Mouse (Mus musculus): ENCODE data around the gene Fkbp1a.
A peak's percentile ranks its signal among the peaks of the same experiment; 100 is the strongest.

The Fkbp1a gene

DNA sequence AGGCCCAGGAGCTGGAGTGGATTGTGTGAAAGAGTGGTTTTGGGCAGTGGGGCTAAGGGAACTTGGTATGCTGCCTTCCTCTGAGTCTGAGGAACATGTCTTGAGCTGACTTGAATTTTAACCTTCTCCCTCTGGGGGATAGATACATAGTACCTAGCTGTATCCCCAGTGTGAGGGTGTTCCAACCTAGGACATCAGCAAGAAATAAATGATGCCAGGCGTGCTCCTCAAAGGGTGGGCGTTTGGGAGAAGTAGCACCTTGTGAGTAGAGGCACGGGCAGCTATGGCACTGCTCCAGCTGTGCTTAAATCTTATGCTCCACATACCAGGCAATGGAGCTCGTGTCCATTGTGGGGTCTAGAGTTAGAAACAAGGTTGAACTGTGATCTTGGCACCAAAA is 4.3 kb downstream of the Fkbp1a start:
- DNase-seq (ENCODE audit: low read depth) = no peak

DNA sequence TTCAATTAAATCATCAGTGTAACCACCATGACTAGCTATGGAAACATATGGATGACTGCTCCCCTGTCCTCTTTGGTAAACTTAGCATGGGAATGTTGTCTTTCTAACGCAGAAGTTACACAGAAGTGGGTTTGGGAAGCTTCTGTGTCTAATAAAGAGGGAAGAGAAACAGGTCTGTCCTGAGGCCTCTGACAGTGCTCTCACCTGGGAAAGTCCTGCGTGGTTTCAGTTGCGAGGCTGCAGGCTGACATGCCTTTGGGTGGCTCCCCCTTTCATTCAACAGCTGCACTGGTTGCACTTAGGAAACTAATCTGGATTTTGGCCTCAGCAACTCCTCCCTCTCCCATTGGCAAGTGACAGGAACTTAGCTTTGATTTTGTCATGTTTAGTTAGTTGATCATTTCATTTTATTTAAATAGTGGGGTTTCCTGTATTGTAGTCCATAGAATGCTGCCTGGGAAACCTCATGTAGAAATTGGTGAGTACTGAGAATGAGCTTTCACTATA is 7.4 kb downstream of the Fkbp1a start:
- DNase-seq (ENCODE audit: low read depth) = no peak

DNA sequence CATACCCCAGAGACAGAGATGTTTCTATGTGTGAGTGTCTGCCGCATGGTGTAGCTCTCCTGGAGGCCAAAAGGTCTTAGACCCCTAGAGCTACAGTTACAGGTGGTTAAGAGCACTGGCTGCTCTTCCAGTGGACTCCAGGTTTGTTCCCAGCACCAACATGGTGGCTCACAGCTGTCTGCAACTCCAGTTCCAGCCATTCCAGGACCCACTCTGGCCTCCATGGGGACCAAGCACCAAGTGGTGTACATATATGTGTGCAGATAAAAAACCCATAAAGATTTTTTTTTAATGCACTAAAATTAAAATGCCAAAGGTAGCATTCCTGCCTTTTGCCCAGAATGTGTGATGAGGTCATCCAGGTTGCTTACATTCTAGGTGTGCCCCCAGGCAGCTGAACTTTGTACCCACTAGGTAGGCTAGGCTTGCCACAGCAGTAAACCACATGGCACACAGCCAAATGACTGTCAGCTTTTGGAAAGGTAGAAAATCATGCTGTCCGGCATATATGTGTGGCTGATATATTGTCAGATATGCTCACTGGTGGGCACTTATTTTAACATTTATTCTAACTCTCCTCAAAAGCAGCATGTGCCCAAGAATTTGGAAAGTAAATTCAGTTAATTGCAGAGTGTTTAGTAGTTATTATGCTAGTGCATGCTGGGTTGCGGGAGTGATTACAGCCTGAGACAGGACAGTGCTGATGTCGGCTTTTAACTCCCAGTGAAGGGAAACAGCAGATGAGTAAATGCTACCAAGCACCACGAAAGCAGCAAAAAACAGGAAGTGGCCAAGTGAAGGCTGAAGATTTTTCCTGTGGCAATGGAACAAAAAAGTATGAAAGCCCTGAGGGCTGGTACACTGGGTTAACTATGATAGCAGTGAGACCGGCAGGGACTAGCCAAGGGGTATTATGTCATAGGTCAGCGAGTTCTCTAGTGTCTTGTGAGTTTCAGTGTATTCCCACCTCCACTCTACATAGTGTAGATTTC is 20.9 kb downstream of the Fkbp1a start:
- DNase-seq (ENCODE audit: low read depth) = no peak

DNA sequence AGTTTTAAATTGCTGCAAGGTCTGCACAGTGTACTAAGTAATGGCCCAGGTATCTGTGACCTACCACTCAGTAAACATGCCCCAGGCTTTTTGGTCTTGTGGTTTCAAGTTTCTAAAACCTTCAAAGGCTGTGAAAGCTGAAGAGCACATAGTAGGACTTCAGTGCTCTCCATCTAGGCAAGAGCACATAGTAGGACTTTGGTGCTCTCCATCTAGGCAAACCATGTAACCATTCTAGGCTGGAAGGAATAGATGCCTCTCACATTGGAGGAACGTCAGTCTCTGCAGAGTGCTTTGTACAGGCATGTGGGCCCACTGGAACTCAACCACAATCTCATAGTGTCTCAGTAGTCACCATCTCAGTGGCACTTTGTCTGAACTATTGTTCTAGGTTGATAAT is 21.7 kb downstream of the Fkbp1a start:
- DNase-seq (ENCODE audit: low read depth) = no peak

DNA sequence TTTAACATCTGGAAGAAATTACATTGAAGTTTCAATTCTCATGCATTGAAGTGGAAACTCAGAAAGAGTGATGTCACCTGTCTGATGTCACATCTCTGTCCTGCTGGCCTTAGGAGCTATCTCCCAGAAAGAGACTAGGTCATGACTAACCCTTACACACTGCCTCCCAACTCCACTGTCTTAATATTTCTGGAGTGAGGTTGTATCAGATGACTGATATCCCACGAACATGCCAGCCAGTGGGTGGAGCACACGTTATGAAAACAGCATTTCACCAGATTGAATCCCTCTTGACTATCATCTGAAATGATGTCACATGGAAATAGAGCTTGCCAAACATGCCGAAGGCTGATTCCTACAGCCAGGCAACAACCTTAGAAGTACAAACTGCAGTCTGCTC is 22.7 kb downstream of the Fkbp1a start:
- DNase-seq (ENCODE audit: low read depth) = peak; percentile 45

DNA sequence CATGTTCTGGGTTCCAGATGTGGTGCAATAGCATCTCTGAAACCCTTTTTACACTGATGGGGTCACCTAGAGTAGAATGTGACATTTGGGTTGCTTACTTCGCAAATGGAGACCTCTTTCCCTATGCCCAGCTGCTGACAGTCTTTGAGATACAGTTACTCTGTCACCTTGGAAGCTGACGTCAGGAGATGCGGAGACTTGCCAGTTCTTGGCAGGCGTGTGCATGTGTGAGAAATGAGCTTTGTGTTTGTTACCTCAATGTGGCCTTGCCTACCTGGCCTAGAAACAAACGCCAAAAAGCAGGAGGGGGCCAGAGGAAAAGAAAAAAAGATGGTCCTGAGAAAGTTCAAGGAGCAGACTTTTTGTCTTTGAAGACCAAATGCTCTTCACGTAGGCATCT is 24.6 kb downstream of the Fkbp1a start:
- DNase-seq (ENCODE audit: low read depth) = no peak

DNA sequence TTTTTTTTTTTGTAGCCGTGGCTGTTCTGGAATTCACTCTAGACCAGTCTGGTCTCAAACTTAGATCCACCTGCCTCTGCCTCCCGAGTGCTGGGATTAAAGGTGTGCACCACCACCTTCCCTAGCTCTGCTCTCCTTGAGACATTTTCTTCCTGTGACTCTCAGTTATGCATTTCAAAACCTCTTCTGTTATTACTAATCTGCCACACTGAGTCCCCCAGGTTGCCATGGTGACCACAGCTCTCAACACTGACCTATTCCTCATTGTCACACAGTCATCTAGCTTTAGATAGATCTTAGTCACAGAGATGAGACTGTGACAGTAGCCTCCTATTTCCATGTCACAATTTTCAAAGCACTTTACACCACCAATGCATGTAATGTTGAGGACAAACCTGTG is 27.2 kb downstream of the Fkbp1a start:
- no peak for DNase-seq (ENCODE audit: low read depth)

DNA sequence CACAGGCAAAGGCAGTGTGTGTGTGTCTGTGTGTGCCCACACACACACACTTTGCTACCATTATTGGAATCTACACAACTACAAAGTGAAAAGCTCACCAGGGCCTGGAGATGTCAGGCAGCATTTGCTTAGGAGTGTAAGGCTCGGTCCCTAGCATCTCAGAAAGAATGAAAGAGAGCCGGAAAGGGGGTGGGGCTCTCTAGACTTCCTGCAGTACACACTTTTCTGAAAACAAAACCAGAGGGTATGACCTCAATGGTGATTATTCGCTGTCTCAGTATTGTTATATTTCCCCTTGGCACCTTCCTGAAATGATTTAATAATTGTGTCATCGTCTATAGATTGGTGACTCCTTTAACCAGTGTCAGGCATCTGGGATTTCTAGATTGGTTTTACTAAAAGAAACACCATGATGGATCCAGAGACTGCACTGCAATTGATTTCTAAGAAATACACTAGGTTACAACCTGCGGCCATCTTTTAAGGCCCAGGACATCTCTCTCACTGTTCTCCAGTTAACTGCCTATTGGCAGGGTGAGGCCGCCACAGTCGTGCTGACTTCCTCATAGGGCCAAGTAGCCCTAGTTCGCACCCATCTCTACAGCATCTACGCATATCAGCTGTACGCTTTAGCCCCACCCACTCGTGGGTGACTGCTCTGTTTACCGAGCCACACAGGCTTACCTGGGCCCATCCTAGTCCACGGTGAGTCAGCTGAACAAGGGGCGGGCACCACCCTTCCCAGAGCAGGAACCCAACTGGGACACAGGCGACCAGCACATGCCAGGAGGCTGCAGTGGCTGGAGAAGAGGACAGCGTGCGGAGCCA is 29.8 kb downstream of the Fkbp1a start, which contains the start of gene Sdcbp2:
Sdcbp2 (plus strand) TSS at position 750 of the 828 bp plus-strand sequence.
- DNase-seq (ENCODE audit: low read depth) = no peak

DNA sequence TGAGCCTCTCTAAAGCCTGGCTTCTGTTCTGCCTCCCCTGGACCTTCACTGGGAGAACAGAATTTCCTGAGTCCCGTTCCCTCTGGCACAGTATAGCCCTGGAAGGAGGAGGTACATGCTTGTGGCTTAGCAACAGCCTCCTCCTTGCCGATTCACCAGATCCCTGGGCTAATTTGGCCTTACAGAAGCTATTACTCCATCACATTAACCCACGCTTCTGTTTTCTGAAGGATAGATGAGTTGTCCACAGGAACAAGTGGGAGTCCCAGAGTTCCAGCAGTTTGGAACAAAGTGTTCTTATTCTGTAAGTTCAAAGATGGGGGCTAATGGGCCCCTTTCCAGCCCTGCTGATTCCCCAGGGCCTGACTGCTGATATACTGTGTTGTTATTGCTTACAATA is 31.4 kb downstream of the Fkbp1a start:
- DNase-seq (ENCODE audit: low read depth) = no peak

DNA sequence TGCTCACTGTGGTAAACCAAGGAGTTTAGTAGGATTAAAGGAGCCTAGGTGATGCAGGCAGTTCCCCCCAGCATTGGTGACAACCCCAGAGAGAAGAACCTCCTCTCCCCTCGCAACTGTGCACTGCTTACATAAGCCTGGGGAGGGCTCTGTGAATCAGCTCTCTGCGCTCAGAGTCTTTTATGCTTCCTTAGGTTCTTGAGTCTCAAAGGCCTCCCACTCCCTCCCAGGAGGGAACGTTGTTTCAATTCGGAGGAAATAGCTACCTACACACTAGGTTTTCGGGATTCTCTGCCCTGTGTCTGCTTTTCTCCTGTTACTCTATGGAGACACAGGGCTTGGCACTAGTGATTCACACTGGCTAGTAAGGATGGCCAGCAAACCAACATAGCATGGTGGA is 32.3 kb downstream of the Fkbp1a start:
- no peak for DNase-seq (ENCODE audit: low read depth)

DNA sequence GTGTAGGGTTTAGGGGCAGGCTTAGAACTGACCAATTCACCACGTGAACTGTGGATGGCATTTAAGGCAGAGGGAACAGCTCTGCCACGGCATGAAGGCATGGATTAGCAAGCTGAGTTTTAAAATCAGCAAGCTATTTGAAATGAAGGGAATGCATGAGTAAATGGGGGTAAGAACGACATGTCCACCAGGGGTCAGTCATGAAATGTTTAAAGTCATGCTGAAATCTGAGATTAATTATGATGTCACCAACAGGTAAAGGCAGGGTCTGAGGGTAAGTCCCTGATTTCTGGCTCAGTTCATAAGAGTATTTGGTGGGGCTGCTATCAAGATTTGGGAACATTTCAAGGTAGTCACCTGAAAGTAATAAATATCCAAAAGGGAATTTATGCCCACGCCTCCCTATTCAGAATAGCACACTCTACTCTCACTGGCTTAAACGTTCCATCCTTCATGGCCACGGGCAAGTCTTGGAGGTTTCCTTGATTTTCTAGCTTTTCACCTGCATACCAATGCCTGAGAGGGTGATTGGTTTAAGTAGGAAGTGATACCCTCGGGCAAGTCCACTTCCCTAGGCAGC is 32.9 kb downstream of the Fkbp1a start:
- peak; percentile 31 for DNase-seq (ENCODE audit: low read depth)

DNA sequence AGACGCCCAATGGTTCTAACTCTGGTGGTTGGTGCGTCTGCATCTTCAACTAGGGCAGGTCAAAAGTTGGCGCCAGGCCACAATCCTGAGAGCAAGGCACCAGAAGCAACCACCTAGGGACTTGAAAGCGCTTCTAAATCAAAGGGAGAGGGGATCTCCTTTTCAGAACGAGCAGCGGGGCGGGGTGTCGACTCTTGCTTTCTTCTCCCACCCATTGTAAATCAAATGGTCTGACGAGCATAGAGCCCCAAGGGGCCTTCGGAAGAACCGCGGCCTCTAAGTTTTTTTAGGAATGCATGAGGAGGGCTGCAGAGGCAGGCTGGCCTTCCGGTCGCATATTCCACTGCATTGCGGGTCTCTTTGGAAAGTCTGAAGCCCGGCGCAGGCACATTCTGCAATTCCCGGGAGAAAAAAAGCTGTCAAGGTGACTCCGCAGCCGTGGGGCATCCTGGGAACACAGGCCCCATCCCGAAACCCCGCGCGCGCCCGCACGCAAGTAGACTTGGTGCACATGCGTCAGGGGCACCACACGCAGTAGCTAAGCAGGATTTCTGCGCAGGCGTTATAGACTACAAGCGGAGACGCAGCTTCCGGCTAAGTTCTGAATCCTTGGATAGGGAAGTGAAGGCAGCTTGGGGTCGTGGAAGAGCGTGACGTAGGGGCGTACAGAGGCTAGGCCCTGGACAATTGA is 33.6 kb downstream of the Fkbp1a start:
- DNase-seq (ENCODE audit: low read depth) = peak; percentile 27

DNA sequence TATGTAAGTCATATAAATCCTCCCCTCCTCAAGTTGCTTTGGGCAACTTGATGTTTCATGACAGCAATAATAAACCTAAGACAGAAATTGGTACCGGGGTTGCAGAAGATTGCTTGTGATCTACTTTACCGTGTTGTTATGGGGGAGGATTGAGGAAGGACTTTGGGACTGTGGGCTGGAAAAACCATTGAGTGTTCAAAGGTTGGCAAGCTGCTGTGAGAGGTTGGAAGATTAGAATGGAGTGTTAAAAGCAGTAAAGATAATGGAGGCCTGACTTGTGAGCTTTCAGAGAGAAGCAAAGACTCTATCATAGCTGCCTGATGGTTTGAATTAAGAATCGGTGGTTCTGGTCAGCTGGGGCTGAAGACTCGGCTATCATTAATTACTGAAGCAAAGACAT is 36.9 kb downstream of the Fkbp1a start:
- no peak for DNase-seq (ENCODE audit: low read depth)

DNA sequence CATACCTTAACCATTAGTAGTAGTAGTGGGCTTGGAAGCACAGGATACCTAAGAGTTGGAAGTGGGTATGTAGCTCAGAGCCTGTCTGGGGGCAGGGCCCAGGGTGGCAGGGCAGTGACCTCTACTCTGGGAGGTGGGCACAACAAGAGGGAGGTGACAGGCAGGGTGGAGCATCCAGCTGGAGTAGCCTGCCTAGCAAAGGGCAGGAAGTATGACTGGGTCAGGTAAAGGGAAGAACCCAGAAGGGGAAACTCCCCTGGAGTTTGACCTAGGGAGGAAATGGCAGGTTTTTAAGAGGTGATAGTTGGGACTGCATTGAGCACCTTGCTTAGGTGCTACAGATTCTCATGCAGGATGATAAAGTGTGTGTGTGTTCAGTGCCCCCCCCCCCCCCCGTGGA is 38.7 kb downstream of the Fkbp1a start:
- DNase-seq (ENCODE audit: low read depth) = no peak

DNA sequence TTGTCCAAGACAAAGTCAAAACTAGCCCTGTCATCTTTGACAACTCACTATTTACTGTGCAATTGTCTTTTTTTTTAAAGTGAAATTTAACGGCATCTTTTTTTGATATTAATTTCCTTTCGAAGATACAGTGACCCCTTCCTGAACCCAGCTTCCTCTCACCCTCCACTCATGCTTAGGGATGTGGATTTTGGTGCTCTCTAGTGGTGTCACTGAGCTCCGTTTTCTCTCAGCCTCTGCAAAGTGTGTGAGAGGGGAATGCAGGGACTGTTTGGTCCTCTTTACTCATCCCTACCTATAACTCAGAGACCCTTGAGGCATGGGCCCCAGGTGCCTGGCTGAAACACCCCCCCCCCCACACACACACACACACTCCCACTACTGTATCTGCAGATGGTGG is 43.7 kb downstream of the Fkbp1a start:
- no peak for DNase-seq (ENCODE audit: low read depth)

DNA sequence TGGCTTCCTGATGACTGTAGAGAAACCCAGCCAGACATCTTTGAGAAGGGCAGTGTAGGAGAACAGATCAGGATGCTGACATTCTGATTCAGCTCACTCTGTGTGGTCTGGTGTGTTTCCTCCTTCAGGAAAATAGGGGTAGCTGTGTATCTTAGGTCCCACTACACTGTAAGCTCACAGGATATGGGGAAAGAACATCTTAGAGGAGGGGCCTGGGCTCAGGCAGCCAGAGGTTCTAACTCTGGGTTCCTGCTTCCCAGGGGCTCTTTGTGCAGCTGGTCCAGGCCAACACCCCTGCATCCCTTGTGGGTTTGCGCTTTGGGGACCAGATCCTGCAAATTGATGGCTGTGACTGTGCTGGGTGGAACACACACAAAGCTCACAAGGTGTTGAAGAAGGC is 44.5 kb downstream of the Fkbp1a start:
- no peak for DNase-seq (ENCODE audit: low read depth)

DNA sequence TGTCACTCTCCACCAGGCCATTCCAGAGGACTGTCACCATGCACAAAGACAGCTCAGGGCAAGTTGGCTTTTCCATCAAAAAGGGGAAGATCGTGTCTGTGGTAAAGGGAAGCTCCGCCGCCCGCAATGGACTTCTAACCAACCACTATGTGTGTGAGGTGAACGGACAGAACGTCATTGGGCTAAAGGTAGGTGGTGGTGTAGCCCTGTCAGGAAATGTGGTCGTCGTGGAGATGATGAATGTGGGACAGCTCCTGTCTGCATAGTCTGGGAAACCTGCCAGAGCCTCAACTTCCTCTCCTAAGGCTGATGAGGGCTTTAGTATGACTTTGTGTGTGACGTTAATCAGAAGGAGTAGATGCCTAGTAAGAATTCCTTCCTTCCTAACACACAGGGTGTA is 45.0 kb downstream of the Fkbp1a start:
- no peak for DNase-seq (ENCODE audit: low read depth)

DNA sequence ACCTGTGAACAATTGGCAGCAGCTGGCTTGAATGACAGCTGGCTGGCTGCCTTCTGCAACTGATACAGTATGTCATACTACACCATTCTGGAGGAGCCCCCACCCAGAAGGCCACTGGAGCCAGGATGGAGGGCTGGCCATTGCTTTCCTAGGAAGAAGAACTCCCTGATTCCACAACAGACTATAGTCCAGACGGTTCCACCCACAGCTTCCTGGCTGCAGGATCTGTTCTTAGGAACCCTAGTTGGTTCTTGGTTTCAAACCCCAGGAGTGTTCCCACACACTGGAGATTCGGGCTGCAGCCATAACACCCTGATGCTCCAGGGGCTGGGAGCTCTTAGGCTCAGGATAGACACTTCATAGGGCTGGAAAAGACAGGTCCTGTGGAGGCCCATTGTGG is 55.8 kb downstream of the Fkbp1a start:
- no peak for DNase-seq (ENCODE audit: low read depth)

DNA sequence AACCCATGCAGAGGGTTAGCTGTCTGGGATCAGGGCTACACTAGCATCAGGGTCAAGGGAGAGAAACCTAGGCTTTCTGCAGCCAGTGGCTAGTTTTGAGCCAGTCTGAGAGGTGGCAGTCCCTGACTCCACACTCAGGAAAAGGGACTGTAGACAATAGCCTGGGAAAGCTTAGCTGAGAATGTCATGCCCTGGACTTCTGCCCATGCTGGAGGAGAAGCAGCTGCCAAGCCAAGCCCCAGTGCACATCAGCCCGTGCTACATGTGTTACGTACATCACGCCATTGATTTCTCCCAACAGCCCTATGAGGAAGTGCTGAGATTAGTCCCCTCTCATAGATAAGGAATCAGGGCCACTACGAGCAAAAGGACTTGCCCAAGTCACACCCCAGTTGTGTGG is 59.8 kb downstream of the Fkbp1a start:
- no peak for DNase-seq (ENCODE audit: low read depth)

DNA sequence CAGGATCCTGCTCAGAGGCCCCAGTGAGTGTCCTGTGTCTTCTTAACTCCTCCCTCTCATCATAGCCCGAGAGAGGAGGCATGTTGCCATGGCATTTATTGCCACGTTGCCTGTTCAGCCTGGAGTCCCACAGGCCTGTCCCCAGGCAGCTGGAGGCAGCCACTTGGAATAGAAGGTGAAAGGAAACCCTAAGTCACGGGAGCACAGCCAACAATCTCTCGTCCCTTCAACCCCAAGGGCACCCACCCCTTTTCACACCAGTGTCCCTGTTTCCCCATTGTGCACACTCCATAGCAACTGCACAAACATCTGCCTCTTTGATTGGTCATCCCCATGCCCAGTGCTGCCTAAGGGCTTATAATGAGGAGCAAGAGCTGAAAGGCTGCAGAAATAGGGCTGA is 61.3 kb downstream of the Fkbp1a start:
- DNase-seq (ENCODE audit: low read depth) = no peak

DNA sequence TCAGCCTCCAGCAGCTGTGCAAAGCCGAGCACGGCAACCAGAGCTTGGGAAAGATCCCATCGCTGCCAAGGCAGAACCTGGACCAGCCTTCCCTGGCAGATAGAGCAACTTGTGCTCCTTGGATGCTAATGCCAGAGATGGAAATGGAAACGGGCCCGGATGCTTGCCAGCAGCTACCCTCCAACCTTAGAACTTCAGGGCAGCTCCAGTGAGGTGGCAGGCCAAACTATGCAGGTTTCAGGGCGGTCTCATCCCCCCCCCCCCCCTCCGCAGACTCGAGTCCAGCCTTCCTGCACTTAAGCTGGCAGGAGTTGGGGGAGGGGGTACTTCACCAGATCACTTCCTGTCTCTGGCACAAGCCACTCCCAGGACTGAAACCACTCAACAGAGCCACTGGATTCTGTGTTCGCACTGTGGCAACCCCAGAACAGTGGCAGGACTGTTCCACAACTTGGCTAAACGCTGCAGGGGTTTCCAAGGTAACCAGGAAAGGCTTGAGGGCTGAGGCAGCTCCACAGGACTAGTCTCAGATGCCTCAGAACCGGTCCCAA is 63.2 kb downstream of the Fkbp1a start:
- peak; percentile 69 for DNase-seq (ENCODE audit: low read depth)

DNA sequence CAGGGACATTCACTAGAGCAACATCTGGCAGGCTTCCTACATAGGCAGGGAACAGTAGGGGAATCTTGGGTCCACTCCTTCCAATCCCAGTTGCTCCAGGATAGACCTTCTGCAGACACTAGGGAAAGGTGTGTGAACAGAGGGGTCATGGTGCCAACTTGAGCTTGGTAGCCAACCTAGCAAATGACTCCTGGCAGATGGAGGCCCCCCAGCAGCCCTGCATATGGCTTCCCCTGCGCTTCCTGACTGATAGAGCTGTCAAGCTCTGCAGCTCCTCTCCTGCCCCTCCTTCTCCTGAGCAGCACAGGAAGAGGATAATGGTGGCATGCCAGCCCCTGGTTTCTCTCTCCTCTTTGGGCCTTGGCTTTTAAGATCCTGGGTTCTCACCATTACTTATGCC is 66.2 kb downstream of the Fkbp1a start:
- DNase-seq (ENCODE audit: low read depth) = no peak

All from fibroblast of lung, adult 2 months (primary cell).